Mouse (Mus musculus) left cerebral cortex, postnatal 10 days (tissue): Measurements from ENCODE around the gene Fermt1. TPM values are rescaled to one million over a fixed set of nuclear protein-coding genes. Genes with fewer than 3 reads are reported as not detected.

Experiments
- DNase-seq, 2 experiments: peaks; one replicate each; pipeline ENCODE4 v3.0.0; 2021 to 2022; ENCODE audit warnings: low spot score in 2 of 2, mixed read lengths in 1 of 2; ENCODE audit errors: extremely low spot score in 1 of 2
- intact Hi-C: fragments of 180-260 bp; cut with DNase I; formaldehyde crosslinking; loops from one replicate; pipeline ENCODE4 v1.15.1; 2025
- total RNA-seq, 2 experiments: library from RNA; stranded (reverse); gene quantifications; 2 replicates each; pipeline ENCODE4 v1.2.3; 2021

The Fermt1 gene
- total RNA-seq, 2 experiments from 2014 or later: 0.93 to 1.1 TPM

DNA sequence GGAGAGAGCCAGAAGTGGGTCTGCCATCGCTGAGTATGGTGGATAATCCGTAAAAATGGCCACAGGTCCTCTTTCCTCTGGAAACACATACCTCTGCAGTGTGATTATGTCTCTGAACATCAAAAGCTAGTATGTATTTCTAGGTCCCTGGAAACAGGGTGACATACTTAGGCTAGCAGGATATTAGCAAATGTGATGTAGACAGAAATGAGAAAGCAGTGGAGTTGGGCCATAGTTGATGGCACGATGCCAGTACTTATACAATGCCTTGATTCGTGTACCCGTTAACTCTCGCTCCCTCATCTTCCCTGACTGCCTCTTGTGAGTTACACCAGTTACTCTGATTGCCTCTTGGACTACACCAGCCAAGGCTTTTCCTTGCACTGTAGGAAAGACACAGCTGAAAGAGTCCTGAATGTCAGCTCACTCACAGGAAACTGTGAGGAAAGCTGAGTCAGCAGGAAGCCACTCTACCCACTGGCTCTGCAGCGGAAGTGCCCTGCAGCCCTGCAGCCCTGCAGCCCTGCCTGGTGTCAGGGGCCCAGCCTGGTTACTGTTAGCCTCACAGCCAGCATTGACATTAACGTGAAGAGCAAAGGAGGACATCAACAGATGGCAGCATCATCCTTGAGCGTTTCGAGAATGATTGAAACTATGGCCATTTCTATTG, 71.9 kb downstream of the Fermt1 start:
- DNase-seq: no peak
- intact Hi-C loops: no loop called here

DNA sequence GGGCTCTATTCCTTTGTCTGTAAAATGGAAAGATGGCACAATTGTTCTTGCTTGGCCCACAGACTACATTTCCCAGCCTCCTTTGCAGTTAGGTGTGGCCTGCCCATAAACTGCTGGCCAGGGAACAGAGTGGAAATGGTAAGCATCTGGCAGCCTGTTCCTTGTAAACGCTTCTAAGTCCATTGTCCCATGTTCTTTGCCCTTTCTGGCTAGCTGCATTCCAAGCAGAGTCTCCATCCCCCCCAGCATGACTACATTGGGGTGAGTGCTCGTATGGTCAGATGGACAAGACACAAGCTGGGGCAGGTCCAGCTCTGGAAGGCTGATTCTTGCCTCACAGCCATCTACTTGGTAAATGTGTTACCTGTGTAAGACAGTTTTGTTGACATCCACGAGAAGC, 74.0 kb downstream of the Fermt1 start:
- intact Hi-C loops: no loop called here
- no peak for DNase-seq

DNA sequence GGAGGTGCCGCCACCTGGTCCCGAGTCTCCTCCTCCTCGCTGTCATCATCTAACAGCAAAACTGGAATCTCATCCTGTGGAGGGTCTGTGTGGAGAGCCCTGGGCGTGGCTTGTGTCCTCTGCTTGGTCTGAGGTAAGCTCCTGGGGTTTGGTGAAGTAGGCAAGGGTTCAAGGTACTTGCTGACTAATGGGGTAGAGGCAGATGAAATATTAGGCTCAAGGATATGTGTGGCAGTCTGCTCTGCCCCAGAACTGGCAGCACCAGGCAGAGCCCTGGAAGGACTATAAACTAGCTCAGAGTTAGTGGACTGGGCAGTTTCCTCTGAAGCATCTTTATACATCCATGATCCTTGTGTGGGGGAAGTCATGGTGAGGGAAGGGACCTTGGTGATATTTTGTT, 75.4 kb downstream of the Fermt1 start:
- intact Hi-C loops: no loop called here

DNA sequence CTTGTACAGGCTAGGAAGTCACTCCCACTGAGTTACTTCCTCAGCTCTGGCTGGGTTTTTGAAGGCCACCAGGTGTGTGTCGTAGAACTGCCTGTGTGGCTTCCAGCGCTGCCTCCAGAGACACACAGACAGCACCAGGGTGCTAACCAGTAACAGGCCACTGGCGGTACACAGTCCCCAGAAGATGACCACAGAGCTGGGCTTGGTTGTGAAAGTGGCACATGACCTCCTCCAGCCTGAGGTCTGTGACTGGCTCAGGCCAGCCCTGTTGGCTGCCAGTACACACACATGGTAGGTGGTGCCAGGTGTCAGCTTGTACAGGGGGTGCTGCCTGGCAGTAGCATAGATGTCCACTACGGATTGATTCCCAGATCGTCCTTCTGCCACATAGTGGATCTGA, 76.0 kb downstream of the Fermt1 start:
- no peak for DNase-seq
- intact Hi-C loops: no loop called here

More for the DNA sequence above, 75.4 kb downstream of the Fermt1 start:
- no peak for DNase-seq

DNA sequence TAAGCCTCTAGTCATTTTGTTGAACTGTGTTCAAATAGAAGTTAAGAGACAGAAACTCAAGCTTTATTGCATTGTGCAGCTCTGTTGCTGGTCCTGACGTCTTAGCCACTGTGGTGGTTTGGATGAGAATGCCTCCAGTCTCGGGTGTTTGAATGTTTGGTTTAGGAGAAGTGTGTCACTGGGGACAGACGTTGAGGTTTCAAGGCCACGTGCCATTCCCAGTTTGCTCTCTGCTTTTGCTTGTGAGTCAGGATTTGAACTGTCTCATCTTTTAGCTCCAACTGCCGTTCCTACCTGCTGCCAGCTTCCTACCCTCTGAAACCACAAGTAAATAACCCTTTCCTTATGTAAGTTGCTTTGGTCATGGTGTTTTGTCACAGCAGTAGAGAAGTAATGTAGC, 78.2 kb downstream of the Fermt1 start:
- intact Hi-C loops: no loop called here
- DNase-seq: no peak

DNA sequence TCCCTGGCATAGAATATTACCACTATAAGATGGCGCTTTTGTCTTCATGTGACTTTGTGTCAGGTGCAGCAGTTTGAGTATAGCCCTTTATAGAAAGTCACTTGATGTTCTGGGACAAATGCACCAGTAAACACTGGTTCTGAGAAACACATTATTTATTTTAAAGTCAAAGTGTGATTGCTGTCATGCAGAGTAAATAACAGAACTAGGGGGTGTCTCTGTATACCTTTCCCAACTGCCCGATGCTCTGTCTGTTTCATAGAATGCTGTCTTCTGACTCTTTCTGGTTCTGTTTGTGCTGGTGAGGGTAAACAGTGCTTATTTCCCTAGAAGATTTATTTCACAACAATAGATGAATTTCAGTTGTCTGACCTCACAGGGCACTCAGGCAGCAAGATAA, 82.4 kb downstream of the Fermt1 start:
- DNase-seq: no peak
- intact Hi-C loops: no loop called here

DNA sequence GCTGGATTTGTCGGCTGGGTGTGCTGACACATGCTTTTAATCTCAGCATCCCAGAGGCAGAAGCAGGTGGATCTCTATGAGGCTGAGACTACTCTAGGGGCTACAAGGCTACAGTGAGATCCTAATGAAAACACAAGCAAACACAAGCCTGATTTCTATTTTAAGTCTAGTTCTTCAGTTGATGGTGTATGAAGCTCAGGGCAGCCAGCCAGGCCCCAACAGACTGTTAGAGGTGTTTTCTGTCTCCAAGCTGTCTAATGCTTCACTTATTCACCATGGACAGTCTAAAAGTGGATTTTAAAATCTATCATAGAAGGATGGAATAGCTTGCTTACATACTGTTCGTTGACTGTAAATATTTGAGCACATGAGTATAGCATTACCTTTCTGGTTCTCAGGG, 84.2 kb downstream of the Fermt1 start:
- intact Hi-C loops: no loop called here
- no peak for DNase-seq

DNA sequence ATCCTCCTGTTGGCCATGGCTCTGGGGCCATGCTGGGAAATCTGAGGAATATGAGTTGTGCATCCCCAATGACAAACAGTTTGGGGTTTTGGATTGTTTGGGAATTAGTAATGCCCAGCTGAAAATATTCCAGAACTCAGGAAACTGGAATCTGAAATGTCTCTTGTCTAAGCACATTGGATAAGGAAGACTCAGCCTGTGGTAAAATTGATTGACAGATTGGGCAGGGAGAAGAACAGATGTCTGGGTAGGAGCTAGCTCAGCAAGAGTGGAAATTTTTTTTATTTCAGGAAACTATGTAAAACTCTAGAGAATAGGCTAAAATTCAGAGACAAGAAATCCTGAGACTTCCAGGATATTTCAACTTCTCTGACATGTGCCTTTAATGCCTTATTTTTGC, 85.3 kb downstream of the Fermt1 start:
- DNase-seq: no peak
- intact Hi-C loops: no loop called here

DNA sequence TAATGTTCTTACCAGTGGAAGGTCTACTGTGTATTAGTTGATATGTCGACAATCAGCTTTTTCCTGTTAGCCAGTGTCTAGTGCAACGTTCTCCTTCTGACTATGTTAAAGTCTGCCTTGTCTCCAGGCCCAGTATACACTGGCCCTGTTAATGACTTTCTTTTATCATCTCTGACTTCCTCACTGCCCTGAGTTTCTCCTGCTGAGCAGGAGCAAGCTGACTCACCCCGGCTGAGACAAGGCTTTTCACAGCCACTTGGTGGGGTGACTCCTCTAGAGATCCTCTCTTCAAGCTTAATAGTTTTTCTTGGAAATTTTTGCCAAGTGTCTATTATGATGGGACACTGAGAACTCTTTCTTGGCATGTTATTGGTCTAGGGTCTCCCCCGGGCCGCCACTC, 89.4 kb downstream of the Fermt1 start:
- intact Hi-C loops: no loop called here
- no peak for DNase-seq

Other genes starting within 250 kb of the Fermt1 start
- gene Chgb, start 164.6 kb downstream of the Fermt1 start, total RNA-seq: 100 to 1,000 TPM; 179 to 188 TPM
- 10 to 100 TPM; 23.1 to 26.2 TPM for gene Trmt6, start 129.9 kb downstream of the Fermt1 start, total RNA-seq
- gene Mcm8, start 129.8 kb downstream of the Fermt1 start, total RNA-seq: 1 to 10 TPM; 4.1 to 4.7 TPM
- gene Crls1, start 99.2 kb downstream of the Fermt1 start, total RNA-seq: 10 to 100 TPM; 24.6 to 29.3 TPM
- under 1 TPM; 0.39 to 0.77 TPM for gene Lrrn4, start 65.0 kb downstream of the Fermt1 start, total RNA-seq